Mouse (Mus musculus): Measurements from ENCODE around the gene Tprgl. TPM values are rescaled to one million over a fixed set of nuclear protein-coding genes. Genes with fewer than 3 reads are reported as not detected.

Tprgl gene
- polyA plus RNA-seq, 1 experiment from 2014 or later: 159 TPM

Other genes with a start within 250 kb of the Tprgl start
- gene A430005L14Rik, start 203.4 kb downstream of the Tprgl start, polyA plus RNA-seq (2016; fragmentation: Nextera tagmentation; extraction: Ambion mirVana): 76.2 and 86.1 TPM in 2 replicates
- 9.8 and 10.9 TPM in 2 replicates for gene Dffb, start 185.5 kb downstream of the Tprgl start, polyA plus RNA-seq (2016; fragmentation: Nextera tagmentation; extraction: Ambion mirVana)
- gene Cep104, start 185.5 kb downstream of the Tprgl start, polyA plus RNA-seq (2016; fragmentation: Nextera tagmentation; extraction: Ambion mirVana): 21.0 and 23.0 TPM in 2 replicates
- 36.4 and 38.1 TPM in 2 replicates for gene Lrrc47, start 148.9 kb downstream of the Tprgl start, polyA plus RNA-seq (2016; fragmentation: Nextera tagmentation; extraction: Ambion mirVana)
- 5.9 and 6.0 TPM in 2 replicates for gene Smim1, start 134.4 kb downstream of the Tprgl start, polyA plus RNA-seq (2016; fragmentation: Nextera tagmentation; extraction: Ambion mirVana)
- gene Ccdc27, start 118.0 kb downstream of the Tprgl start, polyA plus RNA-seq (2016; fragmentation: Nextera tagmentation; extraction: Ambion mirVana): not detected in 2 replicates
- 1.7 and 2.4 TPM in 2 replicates for gene Trp73, start 20.5 kb downstream of the Tprgl start, polyA plus RNA-seq (2016; fragmentation: Nextera tagmentation; extraction: Ambion mirVana)
- gene Wrap73, start 18.3 kb downstream of the Tprgl start, polyA plus RNA-seq (2016; fragmentation: Nextera tagmentation; extraction: Ambion mirVana): 41.9 and 42.9 TPM in 2 replicates
- gene Megf6, start 10.1 kb upstream of the Tprgl start, polyA plus RNA-seq (2016; fragmentation: Nextera tagmentation; extraction: Ambion mirVana): 38.6 and 43.7 TPM in 2 replicates
- gene Arhgef16, start 141.0 kb upstream of the Tprgl start, polyA plus RNA-seq (2016; fragmentation: Nextera tagmentation; extraction: Ambion mirVana): 3.0 and 4.1 TPM in 2 replicates
- gene B230104I21Rik, start 175.5 kb upstream of the Tprgl start, polyA plus RNA-seq (2016; fragmentation: Nextera tagmentation; extraction: Ambion mirVana): not detected in 2 replicates

All from hindbrain, embryonic 12.5 days (tissue).